Mouse (Mus musculus) C2C12 (cell line): ENCODE results near the gene Nomo1. TPM values are rescaled to one million over a fixed set of nuclear protein-coding genes. Genes with fewer than 3 reads are reported as not detected.

Experiments used
- H3K27me3 ChIP-seq: one replicate; pipeline ENCODE4 v1.6.1; 2011; ENCODE audit not compliant: control insufficient read depth, insufficient read depth, insufficient read length
- H3K36me3 ChIP-seq: one replicate; pipeline ENCODE4 v1.6.1; 2011; ENCODE audit not compliant: control insufficient read depth, insufficient read depth
- H3K4me3 ChIP-seq: one replicate; pipeline ENCODE4 v1.5.1; 2011; ENCODE audit warnings: mild to moderate bottlenecking, control low read depth; ENCODE audit not compliant: poor library complexity, insufficient read depth, severe bottlenecking
- H3K79me2 ChIP-seq: one replicate; pipeline ENCODE4 v1.6.1; 2011; ENCODE audit not compliant: control insufficient read depth, insufficient read depth
- H3K79me3 ChIP-seq: one replicate; pipeline ENCODE4 v1.6.1; 2011; ENCODE audit warnings: low read depth, control low read depth
- H3ac ChIP-seq: one replicate; pipeline ENCODE3; 2011; ENCODE audit warnings: low read depth; ENCODE audit not compliant: control insufficient read depth, insufficient read length
- CEBPB ChIP-seq: IDR thresholded peaks from one replicate; pipeline ENCODE4 v1.6.1; 2011; ENCODE audit warnings: low read depth, mild to moderate bottlenecking, control low read depth, moderate library complexity
- CTCF ChIP-seq: IDR thresholded peaks from one replicate; pipeline ENCODE4 v1.5.1; 2011; ENCODE audit not compliant: control insufficient read depth, insufficient read depth, insufficient read length
- FOSL1 ChIP-seq: IDR thresholded peaks from one replicate; pipeline ENCODE4 v1.8.0; 2011; ENCODE audit warnings: mild to moderate bottlenecking, low read length; ENCODE audit not compliant: poor library complexity, insufficient read depth, severe bottlenecking
- MAX ChIP-seq: IDR thresholded peaks from one replicate; pipeline ENCODE4 v1.6.1; 2011; ENCODE audit warnings: mild to moderate bottlenecking, control low read depth
- MYOD1 ChIP-seq: IDR thresholded peaks from one replicate; pipeline ENCODE4 v1.6.1; 2011; ENCODE audit warnings: low read depth; ENCODE audit not compliant: control insufficient read depth, insufficient read length
- MYOG ChIP-seq: IDR thresholded peaks from one replicate; pipeline ENCODE4 v1.6.1; 2011; ENCODE audit not compliant: control insufficient read depth, insufficient read length; ENCODE audit errors: extremely low read depth
- USF1 ChIP-seq: IDR thresholded peaks from one replicate; pipeline ENCODE4 v1.6.1; 2011; ENCODE audit warnings: low read depth, mild to moderate bottlenecking, control low read depth, moderate library complexity
- polyA plus RNA-seq: library from polyadenylated mRNA; unstranded; fragments of >200 nt; fragmentation: generic; extraction: Trizol; gene quantifications from one replicate; pipeline ENCODE4 v1.2.1, GENCODE M21; 2012; ENCODE audit warnings: missing spikeins

Gene Nomo1
- polyA plus RNA-seq, 1 experiment, result 67.6 TPM

GRCm38 (mm10) chr7:46103771-46104170, 70.3 kb downstream of the Nomo1 start:
- no peak overlapping the region for H3ac ChIP-seq
- no peak overlapping the region for H3K4me3 ChIP-seq
- H3K36me3 ChIP-seq, result no peaks in the 10 kb centered on the region
- no peak for TF ChIP-seq CEBPB
- TF ChIP-seq USF1, result no peak
- TF ChIP-seq MYOD1, result no peak
- TF ChIP-seq MYOG, result no peak
- no peak for TF ChIP-seq MAX
- no peak for TF ChIP-seq FOSL1
- no peak for TF ChIP-seq CTCF
- no peaks in the 10 kb centered on the region for H3K79me3 ChIP-seq
- no peaks in the 10 kb centered on the region for H3K79me2 ChIP-seq
- peaks cover 74% of the 10 kb centered on the region for H3K27me3 ChIP-seq

- H3K36me3 ChIP-seq, result no peaks in the 10 kb centered on the region
- peaks cover 74% of the 10 kb centered on the region for H3K27me3 ChIP-seq
- no peak for TF ChIP-seq MAX
- no peak for TF ChIP-seq CEBPB
- TF ChIP-seq MYOD1, result no peak
- no peak for TF ChIP-seq USF1
- no peak for TF ChIP-seq CTCF
- TF ChIP-seq MYOG, result no peak
- no peak for TF ChIP-seq FOSL1
- H3K79me3 ChIP-seq, result no peaks in the 10 kb centered on the region
- no peak overlapping the region for H3ac ChIP-seq
- no peaks in the 10 kb centered on the region for H3K79me2 ChIP-seq
- no peak overlapping the region for H3K4me3 ChIP-seq
These were observed 70.9 kb downstream of the Nomo1 start for GRCm38 (mm10) chr7:46104256-46104915.

GRCm38 (mm10) chr7:46105484-46105883, 72.0 kb downstream of the Nomo1 start:
- H3K79me2 ChIP-seq, result no peaks in the 10 kb centered on the region
- no peaks in the 10 kb centered on the region for H3K79me3 ChIP-seq
- no peak overlapping the region for H3K4me3 ChIP-seq
- H3ac ChIP-seq, result no peak overlapping the region
- H3K36me3 ChIP-seq, result no peaks in the 10 kb centered on the region
- H3K27me3 ChIP-seq, result peaks cover 75% of the 10 kb centered on the region
- TF ChIP-seq MAX (no peak), FOSL1 (no peak), MYOG (no peak), CTCF (no peak)

GRCm38 (mm10) chr7:46110079-46110478, 76.6 kb downstream of the Nomo1 start:
- TF ChIP-seq MYOG, result no peak
- TF ChIP-seq CEBPB, result no peak
- TF ChIP-seq MAX, result no peak
- no peak for TF ChIP-seq MYOD1
- no peak for TF ChIP-seq USF1
- TF ChIP-seq CTCF, result no peak
- TF ChIP-seq FOSL1, result no peak
- H3K79me3 ChIP-seq, result no peaks in the 10 kb centered on the region
- no peaks in the 10 kb centered on the region for H3K36me3 ChIP-seq
- peaks cover 84% of the 10 kb centered on the region for H3K27me3 ChIP-seq
- H3K4me3 ChIP-seq, result no peak overlapping the region
- H3ac ChIP-seq, result no peak overlapping the region
- no peaks in the 10 kb centered on the region for H3K79me2 ChIP-seq

- Histone ChIP-seq H3K36me3 (no peaks in the 10 kb centered on the region), H3K79me3 (no peaks in the 10 kb centered on the region), H3K4me3 (no peak overlapping the region), H3K27me3 (peaks cover 72% of the 10 kb centered on the region), H3ac (no peak overlapping the region), H3K79me2 (no peaks in the 10 kb centered on the region)
- TF ChIP-seq MYOD1 (no peak), MYOG (no peak), FOSL1 (no peak), USF1 (no peak), CEBPB (no peak), CTCF (no peak), MAX (no peak)
These were observed 77.8 kb downstream of the Nomo1 start for GRCm38 (mm10) chr7:46111212-46111817.

GRCm38 (mm10) chr7:46111938-46112337, 78.4 kb downstream of the Nomo1 start:
- no peaks in the 10 kb centered on the region for H3K79me2 ChIP-seq
- no peak overlapping the region for H3K4me3 ChIP-seq
- H3K36me3 ChIP-seq, result no peaks in the 10 kb centered on the region
- H3K79me3 ChIP-seq, result no peaks in the 10 kb centered on the region
- TF ChIP-seq MYOG (no peak), CTCF (no peak), MAX (no peak), CEBPB (no peak), USF1 (no peak), MYOD1 (no peak), FOSL1 (no peak)
- H3ac ChIP-seq, result no peak overlapping the region
- H3K27me3 ChIP-seq, result peaks cover 66% of the 10 kb centered on the region
